Mouse (Mus musculus): ENCODE measurements around the gene Fam169b.

DNA sequence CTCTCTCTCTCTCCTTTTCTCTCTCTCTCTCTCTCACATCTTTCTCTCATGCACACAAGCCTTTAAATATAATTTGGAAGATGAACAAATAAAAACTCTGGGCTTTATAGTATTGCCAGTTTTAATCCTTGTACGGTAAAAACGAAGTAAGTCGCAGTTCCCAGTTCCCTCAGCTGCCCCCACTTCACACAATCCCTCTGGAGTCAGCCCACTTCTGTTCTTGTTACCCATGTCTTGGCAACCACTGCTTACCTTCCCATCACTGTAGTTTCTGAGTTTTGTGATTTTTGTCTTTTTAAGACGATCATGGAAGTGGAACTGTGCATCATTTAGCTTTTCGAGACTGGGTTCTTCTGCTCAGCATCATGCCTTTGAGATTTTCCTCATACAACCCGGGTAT is 65.0 kb downstream of the Fam169b start:
- TF ChIP-seq CTCF (IDR thresholded peaks at IDR 0.05; ENCODE audit: borderline replicate concordance, insufficient read depth, low read length) (no peak), POLR2A (IDR thresholded peaks at IDR 0.05; ENCODE audit: low read depth, low read length) (no peak)
